Mouse (Mus musculus): ENCODE measurements at regions not wholly inside any gene's neighbourhood (a gene's known extent, or its start where the extent isn't known, plus 50 kb on each side); places are given as distances from the start of the nearest gene placed in this dataset.

GRCm38 (mm10) chr5:42687176-42687575 is 545.8 kb upstream of the Cpeb2 start:
- Histone ChIP-seq H3K4me1 (replicated peaks; ENCODE audit: control insufficient read depth, insufficient read depth, low read length) (no peaks in the 10 kb centered on the region), H3K4me2 (ENCODE audit: low read length) (no peak overlapping the region), H3K4me3 (replicated peaks; ENCODE audit: low read length) (no peak overlapping the region), H3K9ac (replicated peaks; ENCODE audit: low read depth, low read length) (no peak overlapping the region), H3K27ac (ENCODE audit: low read length) (no peak overlapping the region), H3K27me3 (replicated peaks; ENCODE audit: control insufficient read depth, insufficient read depth, low read length) (no peaks in the 10 kb centered on the region), H3K9me3 (ENCODE audit: control insufficient read depth, low read length) (no peaks in the 10 kb centered on the region), H3K36me3 (ENCODE audit: control insufficient read depth, insufficient read depth) (no peaks in the 10 kb centered on the region)
- no peak for ATAC-seq
